Mouse (Mus musculus) hindbrain, postnatal 0 days (tissue): Measurements from ENCODE around the gene Erg. TPM values are rescaled to one million over a fixed set of nuclear protein-coding genes. Genes with fewer than 3 reads are reported as not detected.

Source experiments
- ATAC-seq: fragments of 200-750 bp; cut with Nextera tagmentation; 2 replicates; pipeline ENCODE4 v1.8.0; 2017; ENCODE audit warnings: mild to moderate bottlenecking, moderate TSS enrichment, moderate library complexity
- DNase-seq: peaks from one replicate; pipeline ENCODE4 v3.0.0-alpha.2; 2015; ENCODE audit warnings: low spot score
- H3K27ac ChIP-seq: fragments of 300-500 bp; sonication (generic); 2 replicates; pipeline ENCODE4 v1.5.1; 2014; ENCODE audit warnings: mild to moderate bottlenecking
- H3K27me3 ChIP-seq: fragments of 300-500 bp; sonication (generic); 2 replicates; pipeline ENCODE4 v1.6.1; 2014; ENCODE audit warnings: low read length, mixed read lengths; ENCODE audit not compliant: insufficient read depth
- H3K36me3 ChIP-seq: fragments of 300-500 bp; sonication (generic); 2 replicates; pipeline ENCODE4 v1.6.1; 2014; ENCODE audit warnings: low read length, mixed read lengths; ENCODE audit not compliant: insufficient read depth
- H3K4me1 ChIP-seq: fragments of 300-500 bp; sonication (generic); 2 replicates; pipeline ENCODE4 v1.6.1; 2014; ENCODE audit warnings: antibody characterized with exemption, low read length, mixed read lengths; ENCODE audit not compliant: insufficient read depth
- H3K4me2 ChIP-seq: fragments of 300-500 bp; sonication (generic); 2 replicates; pipeline ENCODE4 v1.6.1; 2014; ENCODE audit warnings: low read depth, mild to moderate bottlenecking, low read length, moderate library complexity, mixed read lengths
- H3K4me3 ChIP-seq: fragments of 300-500 bp; sonication (generic); 2 replicates; pipeline ENCODE4 v1.5.1; 2014; ENCODE audit warnings: low read length
- H3K9ac ChIP-seq: fragments of 300-500 bp; sonication (generic); replicated peaks from 2 replicates; pipeline ENCODE4 v1.6.1; 2014; ENCODE audit warnings: mild to moderate bottlenecking, low read length, moderate library complexity, mixed read lengths
- H3K9me3 ChIP-seq: fragments of 300-500 bp; sonication (generic); 2 replicates; pipeline ENCODE4 v1.6.1; 2016; ENCODE audit warnings: low read length, mixed read lengths
- CTCF ChIP-seq: IDR thresholded peaks from 2 replicates; pipeline ENCODE4 v1.5.1; 2016; ENCODE audit warnings: antibody characterized with exemption, control low read depth, low read depth
- WGBS: fragments of 180-500 bp; shearing (Covaris S2); extraction: QIAGEN DNeasy Blood & Tissue Kit; methylation state at CpG from one replicate; pipeline ENCODE4 v1.1.7; 2014; 5-methylcytosine and 5-hydroxymethylcytosine counted together
- polyA plus RNA-seq: library from polyadenylated mRNA; unstranded; fragments of >200 nt; fragmentation: Nextera tagmentation; extraction: Ambion mirVana; gene quantifications from 2 replicates; pipeline ENCODE4 v1.2.1, GENCODE M21; 2015
- total RNA-seq: library from RNA; depleted of rRNA; stranded (reverse); fragments of >200 nt; gene quantifications from 2 replicates; pipeline ENCODE4 v1.2.3, GENCODE M21; 2014

The Erg gene
- total and polyA plus RNA-seq, 2 experiments from 2014 or later = 2.5 to 3.8 TPM

DNA sequence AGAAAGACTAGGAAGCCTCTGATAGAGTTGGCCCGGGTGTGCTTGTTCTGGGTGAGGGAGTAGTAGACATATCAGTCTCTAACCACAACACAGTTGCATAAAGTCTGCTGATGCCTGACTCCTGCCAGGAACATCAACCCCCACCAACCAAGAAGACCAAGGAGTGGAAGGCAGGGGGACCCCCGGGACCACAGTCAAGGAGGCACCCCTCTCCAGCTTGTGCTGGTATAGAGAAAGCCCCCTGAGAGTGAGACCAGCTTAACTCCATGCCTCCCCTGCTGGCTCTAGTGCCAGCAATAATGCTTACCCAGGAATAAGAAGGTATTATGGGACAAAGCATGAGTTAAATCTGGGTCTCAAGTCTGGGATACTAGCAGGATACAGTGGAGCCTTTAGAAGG is 58.8 kb downstream of the Erg start:
- Histone ChIP-seq H3K9me3 (no peaks in the 10 kb centered on the region), H3K9ac (no peak overlapping the region), H3K4me3 (no peak overlapping the region), H3K27me3 (no peaks in the 10 kb centered on the region), H3K4me1 (no peaks in the 10 kb centered on the region), H3K4me2 (no peak overlapping the region), H3K36me3 (no peaks in the 10 kb centered on the region), H3K27ac (no peak overlapping the region)
- DNase-seq (no peak), ATAC-seq (no peak)
- TF ChIP-seq CTCF = no peak
- WGBS = 92% methylated on average over 2 of the region's 2 CpGs

DNA sequence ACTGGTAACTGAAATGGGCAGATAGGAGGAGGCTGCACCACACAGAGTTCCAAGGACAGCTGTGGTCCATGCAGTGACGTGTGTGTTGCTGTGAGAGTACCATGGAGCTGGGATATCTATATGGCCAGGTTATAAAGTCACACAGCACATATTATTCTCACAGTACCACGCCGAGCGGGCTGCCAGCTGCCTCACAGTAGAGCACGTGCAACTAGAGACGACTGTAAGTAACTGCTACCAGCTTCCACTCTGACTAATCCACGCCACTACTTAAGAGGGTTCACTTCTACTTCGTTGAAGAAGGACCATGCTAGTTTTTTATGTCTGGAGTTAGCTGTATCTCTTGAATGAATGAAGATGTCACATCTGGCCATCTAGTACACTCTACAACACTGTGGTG is 66.9 kb downstream of the Erg start:
- WGBS = 77% methylated on average over 8 of the region's 8 CpGs
- H3K4me3 ChIP-seq = no peak overlapping the region
- no peak for TF ChIP-seq CTCF
- no peaks in the 10 kb centered on the region for H3K4me1 ChIP-seq
- no peaks in the 10 kb centered on the region for H3K27me3 ChIP-seq
- DNase-seq (no peak), ATAC-seq (no peak)
- no peak overlapping the region for H3K4me2 ChIP-seq
- no peak overlapping the region for H3K9ac ChIP-seq
- H3K27ac ChIP-seq = no peak overlapping the region
- no peaks in the 10 kb centered on the region for H3K36me3 ChIP-seq
- no peaks in the 10 kb centered on the region for H3K9me3 ChIP-seq

DNA sequence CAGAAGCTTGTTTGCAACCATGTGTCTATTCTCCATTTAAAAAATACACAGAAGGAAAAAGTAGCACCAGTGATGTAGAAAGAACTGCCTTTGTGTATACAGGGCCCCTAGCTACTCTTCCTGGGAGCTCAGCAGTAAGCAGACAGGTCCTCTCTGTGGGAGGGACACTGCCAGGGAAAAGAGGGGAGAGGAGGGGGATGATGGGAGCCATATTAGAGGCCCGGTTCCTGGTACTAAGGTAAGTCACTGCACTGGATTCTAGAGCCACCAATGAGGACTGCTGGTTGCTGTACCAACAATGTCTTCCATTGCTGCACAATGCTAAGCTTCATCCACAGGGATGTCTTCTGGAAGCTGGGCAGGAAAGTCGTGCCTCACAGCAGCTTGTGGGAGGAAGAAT is 80.3 kb downstream of the Erg start:
- 73% methylated on average over 2 of the region's 2 CpGs for WGBS
- no peak for DNase-seq

DNA sequence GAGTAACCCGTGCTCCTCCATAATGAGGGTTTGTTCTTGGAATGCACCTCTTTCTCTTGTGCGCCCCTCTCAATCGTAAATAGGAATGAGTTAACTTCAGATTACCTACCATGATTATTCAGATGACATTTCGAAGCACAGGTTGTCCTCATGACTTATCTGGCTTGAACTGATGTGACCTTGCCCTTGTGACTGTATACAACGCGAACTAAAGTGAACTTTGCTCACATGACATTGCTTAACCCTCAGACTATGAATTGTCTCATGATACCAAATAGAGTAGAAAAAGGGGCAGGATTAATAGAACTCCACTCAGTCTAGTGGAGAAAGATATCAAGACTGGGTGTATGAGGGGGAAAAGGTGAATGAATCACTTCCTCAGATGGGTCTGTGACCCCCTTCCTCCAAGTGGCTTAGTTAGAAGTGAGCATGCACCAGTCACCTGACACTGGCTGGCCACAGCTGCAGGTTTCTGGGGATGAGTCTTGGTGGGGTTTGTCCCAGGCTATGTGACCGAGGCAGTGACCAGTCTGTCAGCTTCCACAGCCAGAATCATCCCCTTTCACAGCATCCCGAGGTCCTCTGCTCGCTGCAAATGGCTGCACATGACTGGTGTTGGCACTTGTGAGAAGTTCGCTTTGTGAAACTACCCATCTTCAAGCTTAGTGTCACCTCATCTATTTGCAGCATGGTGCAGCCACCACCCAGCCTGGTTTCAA is 89.7 kb downstream of the Erg start:
- ATAC-seq (no peak), DNase-seq (no peak)
- H3K27ac ChIP-seq = no peak overlapping the region
- H3K9me3 ChIP-seq = no peaks in the 10 kb centered on the region
- WGBS = 91% methylated on average over 10 of the region's 10 CpGs
- no peaks in the 10 kb centered on the region for H3K27me3 ChIP-seq
- no peak overlapping the region for H3K4me3 ChIP-seq
- H3K36me3 ChIP-seq = no peaks in the 10 kb centered on the region
- H3K9ac ChIP-seq = no peak overlapping the region
- no peak overlapping the region for H3K4me2 ChIP-seq
- H3K4me1 ChIP-seq = no peaks in the 10 kb centered on the region
- TF ChIP-seq CTCF = no peak

More for the DNA sequence above, 80.3 kb downstream of the Erg start:
- Histone ChIP-seq H3K36me3 (no peaks in the 10 kb centered on the region), H3K4me1 (no peaks in the 10 kb centered on the region), H3K9ac (no peak overlapping the region), H3K27me3 (no peaks in the 10 kb centered on the region), H3K9me3 (no peaks in the 10 kb centered on the region), H3K27ac (no peak overlapping the region), H3K4me2 (no peak overlapping the region), H3K4me3 (no peak overlapping the region)
- TF ChIP-seq CTCF = no peak
- ATAC-seq = no peak

DNA sequence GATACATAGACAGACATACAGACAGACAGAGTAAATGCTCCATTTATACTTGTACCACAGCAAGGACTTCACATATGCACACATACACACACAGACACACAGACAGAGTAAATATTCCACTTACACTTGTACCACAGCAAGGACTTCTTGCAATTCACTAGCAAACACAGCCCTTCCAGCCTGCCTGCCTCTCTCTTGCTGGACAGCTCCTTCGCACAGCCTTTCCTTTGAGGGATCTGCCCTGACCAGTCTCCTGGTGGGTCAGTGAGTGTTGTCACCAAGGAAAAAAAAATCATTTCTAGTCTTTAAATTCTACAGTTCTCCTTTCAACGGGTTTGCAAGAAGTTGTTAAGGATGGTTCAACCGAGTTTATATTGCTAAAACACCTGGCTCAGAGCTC is 92.3 kb downstream of the Erg start:
- no peak for DNase-seq
- Histone ChIP-seq H3K27ac (no peak overlapping the region), H3K27me3 (no peaks in the 10 kb centered on the region), H3K4me3 (no peak overlapping the region), H3K4me2 (no peak overlapping the region), H3K9me3 (no peaks in the 10 kb centered on the region), H3K4me1 (no peaks in the 10 kb centered on the region), H3K36me3 (no peaks in the 10 kb centered on the region), H3K9ac (no peak overlapping the region)
- 77% methylated on average over 3 of the region's 3 CpGs for WGBS
- TF ChIP-seq CTCF = no peak
- ATAC-seq = no peak

DNA sequence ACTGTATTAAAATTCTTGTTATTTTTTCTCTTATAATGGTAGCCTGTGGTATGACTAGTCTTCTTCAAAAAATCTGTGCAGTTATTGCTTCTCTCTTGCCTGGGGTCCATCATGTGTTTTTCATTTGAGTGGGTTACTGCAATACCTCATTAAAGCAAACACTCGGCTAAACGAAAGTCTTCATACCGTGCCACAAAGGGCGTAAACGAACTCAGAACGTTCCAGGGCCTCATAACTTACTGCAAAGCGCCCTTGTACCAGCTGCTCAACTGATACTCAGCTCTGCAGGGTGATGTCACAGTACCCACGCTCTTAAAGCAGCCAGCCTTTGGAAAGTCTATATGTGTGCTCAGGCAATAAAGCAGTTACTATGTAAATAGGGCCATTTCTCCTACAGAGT is 93.1 kb downstream of the Erg start:
- Histone ChIP-seq H3K9ac (no peak overlapping the region), H3K27me3 (no peaks in the 10 kb centered on the region), H3K9me3 (no peaks in the 10 kb centered on the region), H3K36me3 (no peaks in the 10 kb centered on the region), H3K4me1 (no peaks in the 10 kb centered on the region), H3K4me3 (no peak overlapping the region), H3K27ac (no peak overlapping the region), H3K4me2 (no peak overlapping the region)
- no peak for DNase-seq
- TF ChIP-seq CTCF = no peak
- WGBS = 71% methylated on average over 8 of the region's 8 CpGs
- ATAC-seq = no peak

DNA sequence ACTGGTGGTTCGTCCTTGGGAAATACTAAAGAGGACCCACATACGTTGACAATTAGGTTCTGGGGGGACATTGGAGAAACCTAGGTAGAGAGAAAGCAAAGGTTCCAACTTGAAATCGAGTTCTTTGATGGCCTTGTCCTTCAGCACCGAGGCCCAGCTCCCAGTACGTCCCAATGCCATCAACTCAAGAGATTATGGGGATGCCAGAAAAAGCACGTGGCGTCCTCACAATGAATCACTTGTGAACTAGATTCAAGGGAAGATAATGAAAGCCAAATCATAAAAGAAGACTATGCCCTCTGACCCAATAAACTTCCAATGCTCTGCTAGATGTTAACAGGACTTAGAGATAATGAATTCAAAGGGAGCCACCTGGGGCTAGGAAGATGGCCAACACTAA is 94.2 kb downstream of the Erg start:
- no peak for TF ChIP-seq CTCF
- no peaks in the 10 kb centered on the region for H3K27me3 ChIP-seq
- DNase-seq (no peak), ATAC-seq (no peak)
- no peak overlapping the region for H3K4me3 ChIP-seq
- H3K4me2 ChIP-seq = no peak overlapping the region
- no peaks in the 10 kb centered on the region for H3K4me1 ChIP-seq
- WGBS = 81% methylated on average over 7 of the region's 7 CpGs
- no peak overlapping the region for H3K27ac ChIP-seq
- no peak overlapping the region for H3K9ac ChIP-seq
- no peaks in the 10 kb centered on the region for H3K9me3 ChIP-seq
- H3K36me3 ChIP-seq = no peaks in the 10 kb centered on the region
